Mouse (Mus musculus) adrenal gland, adult (tissue): ENCODE results near the gene Dner.

Experiments
- DNase-seq, 2 experiments: peaks; one replicate each; pipeline ENCODE4 v3.0.0; 2022 to 2023; ENCODE audit warnings: low spot score in 1 of 2; ENCODE audit not compliant: inconsistent age in 2 of 2

The Dner gene

DNA sequence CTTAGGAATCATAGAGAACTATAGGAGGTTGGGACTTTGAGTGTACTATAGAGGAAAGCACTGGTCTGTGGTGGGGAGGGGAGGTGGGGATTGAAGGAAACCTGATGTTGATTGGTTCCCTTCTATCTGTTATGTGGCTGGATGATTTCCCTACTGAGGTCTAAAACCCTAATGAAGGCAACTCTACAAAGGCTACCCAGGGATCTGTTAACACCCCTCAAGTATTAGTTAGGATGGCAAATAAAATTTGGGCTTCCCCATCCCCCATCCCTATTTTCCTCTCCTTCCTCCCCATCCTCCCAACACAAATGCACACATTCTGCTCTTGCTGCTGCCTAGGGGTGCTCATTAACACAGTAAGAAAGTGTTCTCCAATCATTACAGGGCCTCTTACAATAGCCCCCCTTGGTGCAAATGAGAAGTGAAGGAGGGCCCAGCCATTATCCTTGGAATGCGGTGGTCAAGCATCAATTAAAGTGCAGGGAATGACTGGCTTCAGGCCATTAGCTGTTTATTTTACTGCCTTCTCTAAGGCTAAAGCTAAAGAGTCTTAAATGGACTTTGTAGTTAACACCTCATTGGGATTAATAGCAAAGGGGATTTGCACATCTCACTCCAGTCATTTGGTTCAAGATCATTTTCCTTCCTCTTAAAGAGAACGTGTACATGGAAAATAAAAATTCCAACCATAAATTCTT, 146.5 kb downstream of the Dner start:
- no peak for DNase-seq

DNA sequence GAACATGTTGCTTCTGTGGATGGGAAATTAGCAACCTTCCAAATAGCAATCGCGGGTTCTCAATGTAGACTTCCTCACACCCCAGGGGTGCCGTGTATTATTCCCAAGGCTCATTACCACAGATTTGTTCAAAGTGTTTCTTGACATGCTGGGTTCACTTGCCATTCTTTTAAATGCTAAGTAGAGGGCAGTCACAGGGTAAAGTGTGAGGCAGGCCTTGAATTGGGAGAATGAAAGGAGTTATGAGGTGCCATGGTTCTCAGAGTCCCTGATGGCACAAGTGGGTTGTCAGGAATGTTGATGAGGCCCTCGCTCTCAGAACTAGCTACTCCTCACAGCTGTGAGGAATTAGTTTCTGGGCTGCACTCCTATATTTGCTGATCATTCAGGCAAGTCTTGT, 160.0 kb downstream of the Dner start:
- DNase-seq = no peak

DNA sequence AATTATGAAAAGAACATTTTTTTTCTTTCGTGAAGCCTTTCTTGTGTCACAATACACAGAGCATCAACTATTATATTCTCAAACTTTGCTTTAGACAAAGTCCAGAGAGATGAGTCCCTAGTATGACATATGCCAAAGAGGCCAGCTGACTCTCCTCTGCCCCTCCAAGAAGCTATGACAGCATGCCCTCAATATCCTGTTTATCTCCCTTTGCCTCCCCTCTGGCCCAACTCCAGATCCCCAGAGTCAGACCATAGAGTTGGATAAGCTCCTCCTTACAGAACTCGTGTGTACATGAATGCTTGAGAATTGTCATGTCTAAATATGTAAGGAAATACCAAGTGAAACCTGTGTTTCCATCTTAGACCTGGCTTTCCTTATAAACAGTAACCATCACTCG, 170.5 kb downstream of the Dner start:
- no peak for DNase-seq

- no peak for DNase-seq
Measured at GRCm38 (mm10) chr1:84524413-84524812, 171.6 kb downstream of the Dner start.

DNA sequence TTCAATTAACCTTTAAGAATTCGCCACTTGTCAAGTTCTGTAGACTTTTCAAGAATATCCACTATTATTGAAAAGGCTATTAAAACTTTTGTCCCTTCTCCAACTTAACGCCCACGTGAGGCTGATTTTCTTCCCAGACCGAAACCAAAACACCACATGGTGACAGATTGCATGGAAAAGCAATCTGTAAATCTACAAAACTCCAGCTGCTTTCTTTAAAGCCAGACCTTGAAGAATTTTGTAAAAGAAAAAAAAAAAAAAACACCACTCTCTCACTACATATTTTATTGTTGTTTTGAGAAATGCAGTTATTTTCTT, 173.1 kb downstream of the Dner start:
- no peak for DNase-seq

- no peak for DNase-seq
Measured at GRCm38 (mm10) chr1:84522256-84522962, 173.6 kb downstream of the Dner start.

- no peak for DNase-seq
Measured at GRCm38 (mm10) chr1:84518347-84518746, 177.7 kb downstream of the Dner start.

- DNase-seq = peak; percentile 80 to 81
Measured at GRCm38 (mm10) chr1:84513201-84513600, 182.8 kb downstream of the Dner start.

DNA sequence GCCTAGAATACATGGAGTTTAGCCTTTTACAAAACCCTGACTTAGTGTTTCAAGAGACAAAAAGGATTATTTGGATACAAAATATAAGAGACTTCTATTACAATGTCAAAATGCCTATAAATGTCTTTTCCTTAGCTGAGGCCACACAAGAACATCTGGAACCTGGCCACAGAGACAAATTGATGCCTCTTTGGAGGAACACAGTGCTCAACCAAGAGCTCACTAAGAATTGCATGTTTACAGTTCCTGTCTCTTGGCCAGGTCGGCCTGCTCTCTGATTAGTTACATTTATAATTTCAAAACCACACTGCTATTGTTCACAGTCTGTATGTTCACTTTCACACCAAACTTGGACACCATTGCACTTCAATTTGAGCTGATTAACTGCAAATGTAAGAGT, 187.5 kb downstream of the Dner start:
- peak in 1 of 2 experiments; percentile 19 for DNase-seq

GRCm38 (mm10) chr1:84507568-84507967, 188.5 kb downstream of the Dner start:
- DNase-seq = no peak

GRCm38 (mm10) chr1:84506984-84507546, 189.0 kb downstream of the Dner start:
- peak; percentile 67 to 69 for DNase-seq

- no peak for DNase-seq
Measured at GRCm38 (mm10) chr1:84500673-84501072, 195.3 kb downstream of the Dner start.

DNA sequence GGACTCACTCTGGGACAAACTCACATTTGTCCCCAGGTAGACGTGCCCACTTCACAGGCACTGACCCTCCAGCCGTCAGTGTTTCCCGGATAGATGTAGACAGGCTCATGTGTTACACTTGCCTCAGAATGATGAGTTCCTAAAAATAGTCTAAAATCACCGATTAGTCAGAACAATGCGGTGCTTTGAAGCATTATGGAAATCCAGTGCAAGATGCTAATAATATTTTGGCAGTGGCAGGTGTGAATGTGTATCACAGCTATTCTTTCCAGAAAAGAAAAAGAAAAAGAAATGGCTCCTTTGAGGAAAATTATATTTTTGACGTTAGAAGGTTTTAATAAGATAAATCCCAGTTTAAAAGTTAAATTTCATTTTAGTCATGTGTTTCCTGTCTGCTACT, 204.3 kb downstream of the Dner start:
- DNase-seq = peak in 1 of 2 experiments; percentile 44

DNA sequence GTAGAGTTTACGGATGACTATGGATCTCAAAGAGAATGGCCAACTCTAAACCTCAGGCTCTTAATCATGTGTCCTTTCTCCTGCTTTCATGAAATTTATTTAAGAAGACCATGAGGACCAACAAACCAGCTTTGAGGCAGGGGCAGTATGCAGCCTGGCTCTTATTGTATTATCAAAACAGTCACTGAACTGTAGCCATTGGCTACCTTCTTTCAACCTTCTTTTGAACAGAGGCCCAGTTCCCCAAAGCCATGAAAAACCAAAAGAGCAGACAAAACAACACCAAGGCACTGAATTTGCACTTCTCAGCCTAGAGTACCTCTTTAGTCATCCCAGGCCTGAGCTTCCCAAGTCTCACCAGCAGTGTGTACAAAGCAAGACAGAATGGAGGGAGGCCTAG, 207.5 kb downstream of the Dner start:
- DNase-seq = no peak

GRCm38 (mm10) chr1:84485066-84485465, 211.0 kb downstream of the Dner start:
- no peak for DNase-seq

GRCm38 (mm10) chr1:84484577-84484976, 211.4 kb downstream of the Dner start:
- no peak for DNase-seq

GRCm38 (mm10) chr1:84479976-84480375, 216.0 kb downstream of the Dner start:
- no peak for DNase-seq

DNA sequence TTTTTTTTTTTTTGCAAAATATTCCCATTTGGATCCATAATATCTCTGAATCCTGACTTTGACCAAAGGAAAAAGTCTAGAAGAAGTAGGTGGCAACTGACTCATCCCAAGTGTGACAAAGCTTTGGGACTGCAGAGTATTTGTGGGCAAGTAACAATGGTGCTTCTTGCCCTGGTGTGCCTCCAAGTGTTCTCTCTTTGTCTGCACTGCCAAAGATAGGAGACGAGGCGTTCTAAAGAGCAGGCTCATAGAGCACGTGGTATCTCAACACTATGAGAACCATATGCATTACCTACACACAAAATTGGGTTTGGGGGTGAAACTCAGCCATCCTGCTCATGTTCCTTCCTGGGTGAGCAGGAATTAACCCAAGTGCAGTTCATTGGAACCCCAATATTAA, 221.7 kb downstream of the Dner start:
- DNase-seq = no peak

GRCm38 (mm10) chr1:84472260-84472659, 223.8 kb downstream of the Dner start:
- no peak for DNase-seq

- DNase-seq = no peak
Measured at GRCm38 (mm10) chr1:84470342-84470741, 225.7 kb downstream of the Dner start.

DNA sequence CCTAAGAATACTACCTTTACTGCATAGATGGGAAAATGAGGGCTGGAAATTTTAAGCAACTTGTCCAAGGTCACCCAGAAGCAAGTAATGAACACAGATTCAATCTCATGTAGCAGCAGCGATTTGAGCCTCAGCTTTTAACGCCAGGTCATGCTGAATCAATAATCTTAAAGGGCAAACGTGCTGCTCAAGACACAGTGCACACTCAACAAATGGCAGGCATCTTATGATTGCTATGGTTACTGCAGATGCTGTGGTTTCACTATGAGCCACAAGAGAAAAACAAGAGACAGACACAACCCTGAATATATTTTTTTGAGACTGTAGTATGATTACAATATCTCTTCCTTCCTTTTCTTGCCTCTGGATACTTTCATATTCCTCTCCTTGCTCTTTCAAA, 228.4 kb downstream of the Dner start:
- no peak for DNase-seq

GRCm38 (mm10) chr1:84464761-84465160, 231.3 kb downstream of the Dner start:
- DNase-seq = no peak
